Mouse (Mus musculus) layer of hippocampus, adult 11-12 months (tissue): Measurements from ENCODE around the gene Usp16.

Experiments
- DNase-seq: peaks from one replicate; pipeline ENCODE4 v3.0.0; 2022; ENCODE audit warnings: low spot score

The Usp16 gene

GRCm38 (mm10) chr16:87454419-87455179 lies at the start of gene Usp16:
Usp16 (plus strand) TSS chr16:87454703.
- peak; percentile 93 for DNase-seq

GRCm38 (mm10) chr16:87405001-87405400 lies 49.5 kb upstream of the Usp16 start:
- no peak for DNase-seq

GRCm38 (mm10) chr16:87420662-87421061 lies 33.8 kb upstream of the Usp16 start:
- DNase-seq: no peak

- DNase-seq: no peak
Observed at GRCm38 (mm10) chr16:87427516-87427915, 27.0 kb upstream of the Usp16 start.

- peak; percentile 99 for DNase-seq
Observed at GRCm38 (mm10) chr16:87432033-87432814, 22.3 kb upstream of the Usp16 start, which contains the start of gene Ltn1. Ltn1 (minus strand) TSS chr16:87432612.

GRCm38 (mm10) chr16:87434266-87434665 lies 20.2 kb upstream of the Usp16 start:
- no peak for DNase-seq

GRCm38 (mm10) chr16:87434946-87435345 lies 19.6 kb upstream of the Usp16 start:
- DNase-seq: no peak

- no peak for DNase-seq
Observed at GRCm38 (mm10) chr16:87435411-87436205, 18.9 kb upstream of the Usp16 start.

GRCm38 (mm10) chr16:87437096-87437495 lies 17.4 kb upstream of the Usp16 start:
- DNase-seq: no peak

- DNase-seq: no peak
Observed at GRCm38 (mm10) chr16:87438697-87439096, 15.8 kb upstream of the Usp16 start.

- DNase-seq: peak; percentile 92
Observed at GRCm38 (mm10) chr16:87440184-87440686, 14.3 kb upstream of the Usp16 start, which contains the start of gene Rwdd2b. Rwdd2b (minus strand) TSS chr16:87440573.

- DNase-seq: no peak
Observed at GRCm38 (mm10) chr16:87441089-87441488, 13.4 kb upstream of the Usp16 start.

GRCm38 (mm10) chr16:87442291-87442690 lies 12.2 kb upstream of the Usp16 start:
- DNase-seq: no peak

GRCm38 (mm10) chr16:87443245-87443644 lies 11.3 kb upstream of the Usp16 start:
- no peak for DNase-seq

GRCm38 (mm10) chr16:87444071-87444470 lies 10.4 kb upstream of the Usp16 start:
- no peak for DNase-seq

GRCm38 (mm10) chr16:87445110-87445509 lies 9.4 kb upstream of the Usp16 start:
- no peak for DNase-seq

GRCm38 (mm10) chr16:87445528-87445927 lies 9.0 kb upstream of the Usp16 start:
- DNase-seq: no peak

- no peak for DNase-seq
Observed at GRCm38 (mm10) chr16:87453226-87453625, 1.3 kb upstream of the Usp16 start.

- peak; percentile 26 for DNase-seq
Observed at GRCm38 (mm10) chr16:87455180-87455611, 693 bp downstream of the Usp16 start.

GRCm38 (mm10) chr16:87458752-87459151 lies 4.2 kb downstream of the Usp16 start:
- no peak for DNase-seq

- no peak for DNase-seq
Observed at GRCm38 (mm10) chr16:87470579-87470978, 16.1 kb downstream of the Usp16 start.

- no peak for DNase-seq
Observed at GRCm38 (mm10) chr16:87484367-87484766, 29.9 kb downstream of the Usp16 start.
